Mouse (Mus musculus) erythroblast, embryonic 14.5 days (primary cell): ENCODE data around the gene Rmnd5b. TPM values are rescaled to one million over a fixed set of nuclear protein-coding genes. Genes with fewer than 3 reads are reported as not detected.

Experiments
- H3K27me3 ChIP-seq: 2 replicates; pipeline ENCODE4 v1.6.1; 2012; ENCODE audit warnings: inconsistent platforms; ENCODE audit not compliant: control insufficient read depth
- H3K36me3 ChIP-seq: 2 replicates; pipeline ENCODE4 v1.6.1; 2012; ENCODE audit warnings: mild to moderate bottlenecking, inconsistent platforms; ENCODE audit not compliant: control insufficient read depth
- H3K4me1 ChIP-seq: 2 replicates; pipeline ENCODE4 v1.6.1; 2012; ENCODE audit warnings: inconsistent platforms; ENCODE audit not compliant: control insufficient read depth
- H3K4me3 ChIP-seq: replicated peaks from 2 replicates; pipeline ENCODE3; 2012; ENCODE audit warnings: moderate library complexity, mild to moderate bottlenecking, inconsistent platforms
- H3K9me3 ChIP-seq: 2 replicates; pipeline ENCODE4 v1.6.1; 2012; ENCODE audit warnings: low read length, inconsistent platforms, mixed read lengths; ENCODE audit not compliant: control insufficient read depth
- GATA1 ChIP-seq: IDR thresholded peaks from 2 replicates; pipeline ENCODE4 v1.6.1; 2012; ENCODE audit warnings: low read length, inconsistent platforms, mixed read lengths
- TAL1 ChIP-seq: IDR thresholded peaks from 3 replicates; pipeline ENCODE4 v1.6.1; 2012; ENCODE audit warnings: low read length, inconsistent platforms, mixed read lengths
- polyA plus RNA-seq: library from polyadenylated mRNA; stranded (reverse); fragments of >175 nt; gene quantifications from 2 replicates; pipeline ENCODE4 v1.2.3, GENCODE M21; 2012

Gene Rmnd5b
- polyA plus RNA-seq, 1 experiment, result 1.4 TPM

DNA sequence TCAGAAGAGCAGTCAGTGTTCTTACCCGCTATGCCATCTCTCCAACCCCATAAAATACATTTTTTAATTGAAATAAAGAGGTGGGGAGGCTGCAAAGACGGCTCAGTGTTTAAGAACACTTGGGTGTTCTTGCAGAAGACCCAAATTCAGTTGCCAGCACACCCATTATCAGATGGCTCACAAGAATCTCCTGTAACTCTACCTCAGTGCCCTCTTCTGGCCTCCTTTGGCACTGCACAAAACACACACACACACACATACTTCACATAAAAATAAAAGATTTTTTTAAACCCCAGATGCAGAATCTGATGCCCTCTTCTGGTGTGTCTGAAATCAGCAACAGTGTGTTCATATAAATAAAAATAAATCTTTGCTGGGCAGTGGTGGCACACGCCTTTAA is 46.9 kb downstream of the Rmnd5b start:
- TF ChIP-seq TAL1 (no peak), GATA1 (no peak)
- no peaks in the 10 kb centered on the region for H3K27me3 ChIP-seq
- no peaks in the 10 kb centered on the region for H3K9me3 ChIP-seq
- peaks cover 37% of the 10 kb centered on the region for H3K4me1 ChIP-seq
- H3K36me3 ChIP-seq, result peaks cover 83% of the 10 kb centered on the region
- H3K4me3 ChIP-seq, result no peak overlapping the region

DNA sequence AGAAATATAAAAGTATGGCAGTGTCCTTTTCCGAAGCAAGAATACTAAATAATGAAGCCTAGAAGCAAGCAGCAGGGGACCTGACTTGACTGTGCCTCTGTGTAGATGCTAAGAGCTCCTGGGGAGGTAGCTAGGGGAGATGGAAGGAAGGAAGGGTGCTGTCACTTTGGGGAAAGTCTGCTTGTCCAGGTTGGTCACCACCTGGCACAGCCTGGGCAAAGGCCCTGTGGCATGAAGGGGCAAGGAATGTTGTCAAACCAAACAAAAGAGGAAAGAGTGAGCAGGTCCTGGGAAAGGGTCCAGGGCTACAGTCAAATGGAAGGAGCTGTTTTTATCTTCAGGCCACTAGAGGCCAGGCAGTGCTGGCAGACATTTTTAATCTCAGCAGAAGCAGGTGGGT is 48.6 kb downstream of the Rmnd5b start:
- peaks cover 66% of the 10 kb centered on the region for H3K36me3 ChIP-seq
- peaks cover 49% of the 10 kb centered on the region for H3K4me1 ChIP-seq
- TF ChIP-seq GATA1, result no peak
- no peak for TF ChIP-seq TAL1
- no peaks in the 10 kb centered on the region for H3K27me3 ChIP-seq
- H3K9me3 ChIP-seq, result no peaks in the 10 kb centered on the region
- no peak overlapping the region for H3K4me3 ChIP-seq

DNA sequence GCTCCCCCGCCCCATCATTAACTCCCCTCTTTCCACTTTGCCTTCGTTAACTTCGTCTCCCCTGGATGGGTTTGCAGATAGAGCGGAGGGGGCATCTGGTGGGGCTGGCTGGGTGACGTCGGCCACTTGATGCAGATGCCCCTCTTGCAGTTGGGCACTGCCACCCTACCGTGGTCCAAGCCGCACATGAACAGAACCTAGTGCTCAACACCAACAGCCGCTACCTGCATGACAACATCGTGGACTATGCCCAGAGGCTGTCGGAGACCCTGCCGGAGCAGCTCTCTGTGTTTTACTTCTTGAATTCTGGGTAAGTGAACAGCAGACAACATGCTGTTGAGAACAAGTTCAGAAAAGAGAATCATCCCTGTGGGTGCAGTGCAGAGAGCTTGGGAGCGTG is 49.3 kb downstream of the Rmnd5b start:
- H3K4me3 ChIP-seq, result peak overlapping the region; percentile 3

DNA sequence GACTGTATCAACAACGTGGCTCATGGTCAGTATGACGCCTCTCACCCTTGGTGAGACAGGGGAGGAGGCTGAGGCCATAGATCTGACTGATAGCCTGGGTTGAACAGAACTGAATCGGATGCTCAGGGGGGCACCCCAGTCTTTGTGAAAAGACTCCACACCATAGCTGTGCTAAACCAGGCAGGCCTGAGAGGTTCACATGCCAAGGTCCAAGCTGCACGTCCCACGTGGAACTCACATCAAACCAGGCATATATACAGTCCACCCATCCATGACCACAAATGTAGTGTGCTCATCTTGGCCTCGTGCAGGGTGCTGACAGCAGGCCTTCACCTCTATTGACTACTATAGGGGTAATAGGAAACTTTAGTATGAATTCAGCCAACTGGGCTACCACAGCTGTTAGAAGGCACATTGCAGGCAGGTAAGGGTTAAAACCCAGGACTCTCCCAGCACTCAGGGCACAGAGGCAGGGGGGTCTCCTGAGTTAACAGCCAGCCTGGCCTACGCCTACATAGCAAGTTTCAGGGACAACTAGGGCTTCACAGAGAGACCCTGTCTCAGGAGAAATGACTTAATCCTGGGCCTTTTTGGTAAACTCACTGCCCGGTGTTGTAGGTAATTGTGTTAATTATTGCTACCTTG is 50.0 kb downstream of the Rmnd5b start:
- TF ChIP-seq GATA1 (no peak), TAL1 (no peak)
- Histone ChIP-seq H3K4me1 (peaks cover 49% of the 10 kb centered on the region), H3K4me3 (peak overlapping the region; percentile 82), H3K27me3 (no peaks in the 10 kb centered on the region), H3K36me3 (peaks cover 52% of the 10 kb centered on the region), H3K9me3 (no peaks in the 10 kb centered on the region)

More for the DNA sequence above, 49.3 kb downstream of the Rmnd5b start:
- TF ChIP-seq GATA1 (no peak), TAL1 (no peak)
- Histone ChIP-seq H3K27me3 (no peaks in the 10 kb centered on the region), H3K9me3 (no peaks in the 10 kb centered on the region), H3K36me3 (peaks cover 59% of the 10 kb centered on the region), H3K4me1 (peaks cover 49% of the 10 kb centered on the region)

DNA sequence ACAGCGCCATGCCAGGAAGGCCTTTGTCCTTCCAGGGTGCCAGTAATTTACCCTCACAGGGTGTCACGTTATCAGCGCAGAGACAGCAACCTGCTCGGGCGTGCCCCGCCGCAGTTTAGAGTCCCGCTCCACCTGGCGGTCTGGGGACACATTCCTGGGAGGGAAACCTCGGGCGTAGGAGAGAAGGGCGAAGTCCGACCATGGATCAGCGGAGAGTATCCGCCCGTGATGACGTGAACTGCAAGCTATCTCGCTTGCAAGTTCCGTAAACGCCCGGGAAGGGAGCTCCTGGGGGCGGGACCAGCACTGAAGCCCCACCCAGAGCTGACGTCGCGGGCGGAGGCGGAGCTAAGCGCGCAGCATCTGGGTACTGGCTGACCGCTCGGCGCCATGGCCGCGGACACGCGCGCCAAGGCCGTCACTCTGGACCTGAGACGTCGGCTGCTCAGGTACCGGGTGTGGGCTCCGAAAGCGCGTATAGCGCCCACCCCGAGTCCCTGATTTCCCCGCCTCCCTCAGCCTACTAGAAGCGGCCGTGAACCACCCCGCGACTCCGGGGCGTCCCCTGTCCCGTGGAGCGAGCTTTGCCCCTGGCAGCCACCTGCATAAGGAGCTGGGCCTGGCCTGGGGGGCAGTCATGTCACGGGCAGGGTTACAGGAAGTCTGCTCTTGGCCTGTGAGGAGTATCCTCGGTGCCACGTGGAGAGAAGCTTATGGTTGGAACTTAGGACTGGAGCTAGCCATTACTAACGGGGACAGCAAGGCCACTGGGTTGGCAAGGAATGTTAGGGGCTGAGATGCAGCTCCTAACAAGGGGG is 51.1 kb downstream of the Rmnd5b start, which contains the start of gene Phykpl:
Gene Phykpl, plus strand, starts transcription at position 327 of the 818 bp plus-strand sequence.
- H3K36me3 ChIP-seq, result peaks cover 43% of the 10 kb centered on the region
- H3K27me3 ChIP-seq, result no peaks in the 10 kb centered on the region
- peaks cover 49% of the 10 kb centered on the region for H3K4me1 ChIP-seq
- TF ChIP-seq TAL1 (peak; percentile 31; the same call in 1 of the 3 replicates), GATA1 (peak; percentile 79)
- peak within 1 kb of the TSS; percentile 82 for H3K4me3 ChIP-seq
- no peaks in the 10 kb centered on the region for H3K9me3 ChIP-seq

DNA sequence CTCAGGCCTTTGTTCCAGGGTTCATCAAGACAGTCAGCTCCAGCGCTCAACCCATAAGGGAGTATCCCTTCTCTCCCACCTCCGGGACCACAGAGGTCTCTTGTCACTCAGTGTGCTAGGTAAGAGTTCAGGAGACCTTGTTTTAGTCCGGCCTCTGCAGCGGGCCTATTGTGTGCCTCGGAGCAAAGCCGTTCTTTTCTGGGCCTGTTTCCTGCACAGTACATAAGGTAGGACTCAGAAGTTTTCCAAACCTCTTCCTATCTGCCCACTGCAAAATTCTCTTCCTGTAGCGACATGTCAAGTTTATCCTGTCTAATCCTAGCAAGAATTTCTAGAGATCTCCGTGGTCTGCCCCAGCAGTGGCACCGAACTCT is 51.7 kb downstream of the Rmnd5b start:
- Histone ChIP-seq H3K4me1 (peaks cover 49% of the 10 kb centered on the region), H3K4me3 (peak overlapping the region; percentile 82), H3K36me3 (peaks cover 37% of the 10 kb centered on the region), H3K9me3 (no peaks in the 10 kb centered on the region), H3K27me3 (no peaks in the 10 kb centered on the region)
- TF ChIP-seq TAL1 (no peak), GATA1 (no peak)

DNA sequence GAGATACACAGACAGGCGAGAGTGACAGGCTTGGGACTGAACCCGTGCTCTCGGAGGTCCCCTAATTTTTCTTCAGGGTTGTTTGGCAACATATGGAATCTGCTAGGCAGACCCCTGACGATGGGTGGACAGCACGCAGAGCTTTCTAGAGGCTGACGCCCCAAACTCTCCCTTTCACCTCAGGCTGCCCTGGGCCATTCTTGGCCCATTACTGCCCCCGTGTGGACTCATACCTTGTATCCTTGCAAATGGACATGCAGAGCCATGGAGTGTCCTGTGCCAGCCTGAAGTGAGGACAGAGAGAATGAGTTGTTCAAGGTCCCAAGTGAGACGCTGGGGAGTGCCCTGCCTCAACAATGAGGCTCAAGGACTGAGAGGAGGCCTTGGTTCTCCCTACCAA is 53.0 kb downstream of the Rmnd5b start:
- Histone ChIP-seq H3K4me1 (peaks cover 48% of the 10 kb centered on the region), H3K4me3 (no peak overlapping the region), H3K9me3 (no peaks in the 10 kb centered on the region), H3K36me3 (peaks cover 23% of the 10 kb centered on the region), H3K27me3 (no peaks in the 10 kb centered on the region)
- TF ChIP-seq GATA1, result no peak

DNA sequence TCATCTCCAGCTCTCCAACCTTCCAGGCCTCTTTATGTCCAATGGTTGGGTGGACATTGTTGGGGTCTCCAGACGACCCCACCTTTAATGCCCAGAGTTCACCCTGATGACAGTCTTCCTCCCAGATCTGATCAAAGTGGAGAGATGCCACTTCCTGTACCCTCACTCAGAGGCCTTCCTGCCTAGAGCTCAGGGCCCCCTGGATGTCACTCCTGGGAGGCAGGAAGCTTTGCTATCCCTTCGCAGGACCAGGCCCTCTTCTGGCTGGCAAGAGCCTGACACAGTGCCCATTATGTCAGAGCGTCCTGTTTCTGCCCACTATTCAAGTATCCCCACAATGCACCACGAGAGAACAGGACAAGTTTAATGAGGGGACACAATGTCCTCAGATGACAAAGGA is 56.7 kb downstream of the Rmnd5b start:
- no peaks in the 10 kb centered on the region for H3K27me3 ChIP-seq
- H3K9me3 ChIP-seq, result no peaks in the 10 kb centered on the region
- H3K4me1 ChIP-seq, result peaks cover 14% of the 10 kb centered on the region
- no peaks in the 10 kb centered on the region for H3K36me3 ChIP-seq
- no peak overlapping the region for H3K4me3 ChIP-seq
- no peak for TF ChIP-seq TAL1
- no peak for TF ChIP-seq GATA1

DNA sequence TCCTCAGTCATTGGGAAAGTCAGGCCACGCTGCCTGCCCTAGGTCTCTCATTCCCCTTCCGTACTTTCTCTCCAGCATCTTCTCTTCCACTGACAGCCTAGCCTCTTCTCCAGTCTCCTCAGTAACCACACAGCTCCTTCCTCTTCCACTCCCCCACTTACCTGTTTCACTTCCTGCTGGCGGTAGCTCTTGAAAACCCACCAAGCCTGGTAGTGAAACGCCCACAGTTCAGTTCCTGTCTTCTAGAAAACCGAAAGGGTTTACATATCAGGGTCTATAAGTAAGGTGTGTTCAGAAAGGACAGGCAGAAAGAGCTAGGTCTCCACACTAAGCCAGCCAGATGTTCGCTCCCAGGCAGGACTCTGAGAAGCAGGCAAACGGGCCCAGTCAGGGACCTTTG is 58.1 kb downstream of the Rmnd5b start:
- no peak for TF ChIP-seq GATA1
- no peak for TF ChIP-seq TAL1

More for the DNA sequence above, 58.1 kb downstream of the Rmnd5b start:
- Histone ChIP-seq H3K4me3 (no peak overlapping the region), H3K27me3 (no peaks in the 10 kb centered on the region), H3K36me3 (no peaks in the 10 kb centered on the region), H3K9me3 (no peaks in the 10 kb centered on the region), H3K4me1 (no peaks in the 10 kb centered on the region)
